Mouse (Mus musculus) large intestine, adult 2 months (tissue): Measurements from ENCODE around the gene Agap2. TPM values are rescaled to one million over a fixed set of nuclear protein-coding genes. Genes with fewer than 3 reads are reported as not detected.

Experiments
- DNase-seq: peaks from one replicate; pipeline ENCODE4 v3.0.0-alpha.2; 2012; ENCODE audit warnings: low read depth, low spot score
- WGBS: fragments of 180-500 bp; shearing (Covaris S2); methylation state at CpG from one replicate; pipeline ENCODE4 v1.1.7; 2018; 5-methylcytosine and 5-hydroxymethylcytosine counted together
- polyA plus RNA-seq: library from polyadenylated mRNA; depleted of rRNA; stranded (reverse); fragments of >200 nt; gene quantifications from 2 replicates; pipeline ENCODE4 v1.2.3, GENCODE M21; 2012; rRNA removed

Agap2 gene
- 4.0 and 7.1 TPM in 2 replicates for polyA plus RNA-seq

GRCm38 (mm10) chr10:127075080-127075479 is at the start of gene Agap2:
Agap2 (plus strand) TSS chr10:127075284.
- DNase-seq, result no peak
- 58% methylated on average over 9 of the region's 9 CpGs for WGBS

GRCm38 (mm10) chr10:127030336-127031296 is 44.5 kb upstream of the Agap2 start, which contains the start of gene Tsfm:
Tsfm (minus strand) TSS chr10:127030840.
- WGBS, result 4% methylated on average over 56 of the region's 56 CpGs
- DNase-seq, result peak; percentile 89

GRCm38 (mm10) chr10:127033301-127033741 is 41.8 kb upstream of the Agap2 start:
- DNase-seq, result no peak
- 79% methylated on average over 8 of the region's 8 CpGs for WGBS

GRCm38 (mm10) chr10:127036273-127036672 is 38.8 kb upstream of the Agap2 start:
- WGBS, result 80% methylated on average over 12 of the region's 12 CpGs
- no peak for DNase-seq

GRCm38 (mm10) chr10:127037641-127038040 is 37.4 kb upstream of the Agap2 start:
- WGBS, result 69% methylated on average over 12 of the region's 12 CpGs
- DNase-seq, result no peak

GRCm38 (mm10) chr10:127040569-127041214 is 34.4 kb upstream of the Agap2 start:
- 3% methylated on average over 20 of the region's 20 CpGs for WGBS
- no peak for DNase-seq

GRCm38 (mm10) chr10:127041274-127041766 is 33.8 kb upstream of the Agap2 start, which contains the start of the genes Mettl1 and Eef1akmt3:
Mettl1 (plus strand) TSS chr10:127041414.
Eef1akmt3 (minus strand) TSS chr10:127041513.
- WGBS, result under 1% methylated on average over 28 of the region's 28 CpGs
- no peak for DNase-seq

- WGBS, result under 1% methylated on average over 44 of the region's 44 CpGs
- DNase-seq, result no peak
Measured at GRCm38 (mm10) chr10:127041774-127042338, 33.2 kb upstream of the Agap2 start.

GRCm38 (mm10) chr10:127042468-127043115 is 32.5 kb upstream of the Agap2 start:
- WGBS, result 5% methylated on average over 5 of the region's 5 CpGs
- DNase-seq, result no peak

GRCm38 (mm10) chr10:127043187-127043586 is 31.9 kb upstream of the Agap2 start:
- 89% methylated on average over 6 of the region's 6 CpGs for WGBS
- DNase-seq, result no peak

GRCm38 (mm10) chr10:127047954-127048353 is 27.1 kb upstream of the Agap2 start, which contains the start of gene Cyp27b1:
Cyp27b1 (plus strand) TSS chr10:127048250.
- no peak for DNase-seq
- 40% methylated on average over 5 of the region's 5 CpGs for WGBS

- DNase-seq, result no peak
- 3% methylated on average over 35 of the region's 35 CpGs for WGBS
Measured at GRCm38 (mm10) chr10:127048608-127049394, 26.3 kb upstream of the Agap2 start.

- WGBS, result 2% methylated on average over 29 of the region's 29 CpGs
- no peak for DNase-seq
Measured at GRCm38 (mm10) chr10:127049395-127050118, 25.5 kb upstream of the Agap2 start.

GRCm38 (mm10) chr10:127050119-127050474 is 25.0 kb upstream of the Agap2 start:
- no peak for DNase-seq
- 15% methylated on average over 10 of the region's 10 CpGs for WGBS

GRCm38 (mm10) chr10:127054646-127055045 is 20.4 kb upstream of the Agap2 start:
- 87% methylated on average over 4 of the region's 4 CpGs for WGBS

GRCm38 (mm10) chr10:127055406-127055805 is 19.7 kb upstream of the Agap2 start:
- 78% methylated on average over 8 of the region's 8 CpGs for WGBS
- no peak for DNase-seq

More at GRCm38 (mm10) chr10:127054646-127055045, 20.4 kb upstream of the Agap2 start:
- no peak for DNase-seq

GRCm38 (mm10) chr10:127056490-127056889 is 18.6 kb upstream of the Agap2 start:
- 92% methylated on average over 20 of the region's 20 CpGs for WGBS
- DNase-seq, result no peak

- WGBS, result 2% methylated on average over 9 of the region's 9 CpGs
- DNase-seq, result no peak
Measured at GRCm38 (mm10) chr10:127058161-127058560, 16.9 kb upstream of the Agap2 start.
